Comparison of ENCODE assay signal across 9 mouse cellular contexts in genomic region chr8:92364148-92364775, GRCm38 (mm10). TPM values are rescaled to one million over a fixed set of nuclear protein-coding genes. Genes with fewer than 3 reads are reported as not detected.
DNase-seq lines count a peak whose midpoint lies in the region; ATAC-seq and TF ChIP-seq lines count a peak whose summit lies in the region.
"Had no signal": no experiment of that assay in that cellular context is flagged by ENCODE, and none has a peak within 500 bp of the region (broad histone marks: within the 10 kb centered on the region; RNA-seq: fewer than 3 reads in every experiment).

No protein-coding gene starts in this region.

- 0 out of 2 replicates have a peak, but pooled peaks cover 2% of the 10 kb centered on the region for H3K4me1 ChIP-seq in bone marrow macrophage, adult 2 months (ENCODE audit: control insufficient read depth, insufficient read depth, low read length)
- peaks cover 63% of the 10 kb centered on the region for H3K4me1 ChIP-seq in heart, embryonic 10.5 days
- H3K4me1 ChIP-seq in kidney, embryonic 16.5 days (ENCODE audit: insufficient read depth, low read length) = peaks cover 17% of the 10 kb centered on the region

- ATAC-seq in kidney, embryonic 16.5 days (ENCODE audit: low FRiP score, low TSS enrichment) = no peak
- no peak for ATAC-seq in monocyte, adult 5-6 weeks (replicated peaks; ENCODE audit: insufficient number of reproducible peaks, low FRiP score, low TSS enrichment, poor library complexity, severe bottlenecking)

- peak; percentile 44 to 50 for DNase-seq in layer of hippocampus, postnatal 10 days (ENCODE audit: low spot score in 2 of 2)
- no peak for DNase-seq in layer of hippocampus, adult 18-20 months (ENCODE audit: low spot score in 2 of 2)
- DNase-seq in heart, embryonic 10.5 days (ENCODE audit: low spot score) = peak; percentile 84
- peak; percentile 87 for DNase-seq in lung, postnatal 14 days
- DNase-seq in spleen, postnatal 4 days (ENCODE audit: low spot score in 2 of 2) = peak; percentile 50 to 84

- H3K9me3 ChIP-seq in heart, embryonic 10.5 days = no peaks in the 10 kb centered on the region
- H3K9me3 ChIP-seq in kidney, embryonic 16.5 days (ENCODE audit: low read length) = no peaks in the 10 kb centered on the region

- peaks cover 92% of the 10 kb centered on the region for H3K27me3 ChIP-seq in heart, embryonic 10.5 days (ENCODE audit: insufficient read depth, poor library complexity, severe bottlenecking)
- H3K27me3 ChIP-seq in kidney, embryonic 16.5 days (ENCODE audit: insufficient read depth, low read length) = peaks cover 89% of the 10 kb centered on the region

- peaks cover 15% of the 10 kb centered on the region; the same call in 1 of the 2 replicates for H3K36me3 ChIP-seq in heart, embryonic 10.5 days
- H3K36me3 ChIP-seq in kidney, embryonic 16.5 days (ENCODE audit: insufficient read depth, low read length) = no peaks in the 10 kb centered on the region

- H3K4me3 ChIP-seq in bone marrow macrophage, adult 2 months (ENCODE audit: insufficient read depth, low read length) = peak overlapping the region; percentile 47
- peak overlapping the region; percentile 51 for H3K4me3 ChIP-seq in heart, embryonic 10.5 days
- peak overlapping the region; percentile 15 for H3K4me3 ChIP-seq in kidney, embryonic 16.5 days (ENCODE audit: low read length)

- peak overlapping the region; percentile 40 for H3K4me2 ChIP-seq in kidney, embryonic 16.5 days (replicated peaks; ENCODE audit: low read depth, low read length)

- TF ChIP-seq CTCF in bone marrow macrophage, adult 2 months (IDR thresholded peaks at IDR 0.05; ENCODE audit: low read depth, low read length) = peak; percentile 86

- WGBS in heart, embryonic 10.5 days = 9% methylated on average over 20 of the region's 20 CpGs
- WGBS in kidney, embryonic 16.5 days = 6% methylated on average over 20 of the region's 20 CpGs

- TF ChIP-seq POLR2A in bone marrow macrophage, adult 2 months (IDR thresholded peaks at IDR 0.05; ENCODE audit: borderline replicate concordance, low read depth, low read length) = no peak

- no peak overlapping the region for H3K9ac ChIP-seq in kidney, embryonic 16.5 days (replicated peaks; ENCODE audit: low read length)

- no peak overlapping the region for H3K27ac ChIP-seq in bone marrow macrophage, adult 2 months (ENCODE audit: insufficient read depth, low read depth, low read length)
- peak overlapping the region; percentile 77; the same call in 1 of the 2 replicates for H3K27ac ChIP-seq in heart, embryonic 10.5 days
- no peak overlapping the region for H3K27ac ChIP-seq in kidney, embryonic 16.5 days (ENCODE audit: low read length)

RNA-seq across cellular contexts. Expression of gene Irx5, which starts 6.8 kb away (rescaled TPM):
- total RNA-seq in layer of hippocampus, postnatal 10 days (2021) = under 1 TPM; 0.18 to 0.32 TPM
- total RNA-seq in layer of hippocampus, adult 18-20 months (2021) = under 1 TPM in 1 of 2 experiments, not detected in 1; 0.32 TPM
- polyA plus RNA-seq in bone marrow macrophage, adult 2 months (2012; ENCODE audit: insufficient read depth, insufficient read length, missing spikeins) = not detected in 2 replicates
- polyA plus RNA-seq in heart, embryonic 10.5 days (2016; fragmentation: Nextera tagmentation; extraction: Ambion mirVana) = 13.2 and 13.7 TPM in 2 replicates
- polyA plus RNA-seq in kidney, embryonic 16.5 days (2015; fragmentation: Nextera tagmentation; extraction: Ambion mirVana) = 1.4 and 2.6 TPM in 2 replicates
- not detected in 3 replicates for total RNA-seq in monocyte, adult 5-6 weeks (2017)
- total RNA-seq: left cerebral cortex, postnatal 25 days had no signal

Comparison
In these comparisons a context has a peak if more than half of its experiments do, and no peak if none do; other contexts are left out.
1. DNase-seq: peak in layer of hippocampus, postnatal 10 days (2 of 2), heart, embryonic 10.5 days (single experiment), lung, postnatal 14 days (single experiment) and spleen, postnatal 4 days (2 of 2); none in layer of hippocampus, adult 18-20 months (0 of 2).
2. Peak in every context shown above with its lines, with median percentiles within 50 percentile points of each other: H3K4me3 ChIP-seq.